Mouse (Mus musculus): ENCODE measurements around the gene Mrpl45.

Gene Mrpl45

GRCm38 (mm10) chr11:97334400-97334799 is 18.9 kb downstream of the Mrpl45 start:
- DNase-seq, result no peak

GRCm38 (mm10) chr11:97336238-97336637 is 20.7 kb downstream of the Mrpl45 start:
- DNase-seq, result no peak

GRCm38 (mm10) chr11:97336751-97337345 is 21.3 kb downstream of the Mrpl45 start:
- DNase-seq, result no peak

- DNase-seq, result no peak
These were observed 21.8 kb downstream of the Mrpl45 start for GRCm38 (mm10) chr11:97337363-97337762.

GRCm38 (mm10) chr11:97338302-97338976 is 22.9 kb downstream of the Mrpl45 start:
- no peak for DNase-seq

GRCm38 (mm10) chr11:97338977-97339315 is 23.4 kb downstream of the Mrpl45 start:
- DNase-seq, result no peak

GRCm38 (mm10) chr11:97343175-97343574 is 27.7 kb downstream of the Mrpl45 start:
- peak; percentile 45 for DNase-seq

GRCm38 (mm10) chr11:97343619-97344018 is 28.1 kb downstream of the Mrpl45 start:
- DNase-seq, result peak; percentile 70

GRCm38 (mm10) chr11:97345446-97345845 is 29.9 kb downstream of the Mrpl45 start:
- no peak for DNase-seq

GRCm38 (mm10) chr11:97346383-97346782 is 30.9 kb downstream of the Mrpl45 start:
- no peak for DNase-seq

GRCm38 (mm10) chr11:97347291-97347690 is 31.8 kb downstream of the Mrpl45 start:
- DNase-seq, result no peak

- DNase-seq, result no peak
These were observed 34.5 kb downstream of the Mrpl45 start for GRCm38 (mm10) chr11:97350035-97350434.

- no peak for DNase-seq
These were observed 36.6 kb downstream of the Mrpl45 start, which contains the start of gene Gpr179 for GRCm38 (mm10) chr11:97352027-97352684. Gene Gpr179, minus strand, starts transcription at chr11:97352077.

GRCm38 (mm10) chr11:97352935-97353597 is 37.5 kb downstream of the Mrpl45 start:
- DNase-seq, result no peak

GRCm38 (mm10) chr11:97354646-97355045 is 39.1 kb downstream of the Mrpl45 start:
- DNase-seq, result no peak

GRCm38 (mm10) chr11:97355247-97355646 is 39.7 kb downstream of the Mrpl45 start:
- no peak for DNase-seq

- DNase-seq, result peak; percentile 70
These were observed 42.1 kb downstream of the Mrpl45 start for GRCm38 (mm10) chr11:97357663-97358062.

- DNase-seq, result peak; percentile 95
These were observed 46.6 kb downstream of the Mrpl45 start, which contains the start of gene Socs7 for GRCm38 (mm10) chr11:97361948-97362648. Gene Socs7, plus strand, starts transcription at chr11:97362551.

GRCm38 (mm10) chr11:97362649-97362942 is 47.1 kb downstream of the Mrpl45 start:
- DNase-seq, result no peak

- peak; percentile 52 for DNase-seq
These were observed 47.6 kb downstream of the Mrpl45 start for GRCm38 (mm10) chr11:97362943-97363643.

GRCm38 (mm10) chr11:97363644-97363995 is 48.1 kb downstream of the Mrpl45 start:
- DNase-seq, result peak; percentile 8

GRCm38 (mm10) chr11:97365556-97365955 is 50.0 kb downstream of the Mrpl45 start:
- no peak for DNase-seq

GRCm38 (mm10) chr11:97368501-97368900 is 53.0 kb downstream of the Mrpl45 start:
- no peak for DNase-seq
